In the genomic region with DNA sequence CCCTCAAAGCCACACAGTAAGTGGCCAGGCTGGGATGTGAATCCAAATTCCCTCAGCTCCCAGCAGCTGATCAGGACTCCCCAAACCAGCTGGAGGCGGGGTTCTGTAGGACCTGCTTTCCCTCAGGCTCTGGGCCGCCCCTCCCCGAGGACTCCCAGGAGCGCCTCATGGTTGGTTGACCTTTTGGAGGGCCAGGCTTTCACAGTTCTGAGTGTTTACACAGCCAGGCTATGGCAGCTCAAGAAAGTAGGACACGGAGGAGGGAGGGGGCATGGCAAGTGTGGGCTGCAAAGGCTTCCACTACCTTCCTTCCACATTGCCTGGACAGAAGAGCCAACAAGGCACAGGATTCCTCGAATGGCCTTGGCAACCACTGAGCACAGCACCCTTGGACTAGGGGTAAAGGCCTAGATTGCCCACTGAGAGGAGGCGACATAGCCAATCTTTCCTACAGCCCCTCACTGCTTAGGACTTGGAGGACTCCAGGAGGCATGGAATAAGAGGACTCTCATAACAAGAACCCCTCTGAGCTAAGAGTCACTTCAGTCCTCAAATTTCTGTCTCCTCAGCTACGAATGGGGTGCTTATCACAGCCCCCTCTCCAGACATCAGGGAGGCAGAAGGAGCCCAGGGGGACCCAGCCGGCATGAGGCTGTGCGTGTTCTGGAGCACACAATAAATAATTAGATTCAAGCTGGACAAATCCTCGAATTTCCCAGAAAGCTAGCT, we compare ENCODE assay signal across 11 mouse cellular contexts. TPM values are rescaled to one million over a fixed set of nuclear protein-coding genes. Genes with fewer than 3 reads are reported as not detected.
DNase-seq lines count a peak whose midpoint lies in the region; ATAC-seq and TF ChIP-seq lines count a peak whose summit lies in the region.
"Had no signal": no experiment of that assay in that cellular context is flagged by ENCODE, and none has a peak within 500 bp of the region (broad histone marks: within the 10 kb centered on the region; RNA-seq: fewer than 3 reads in every experiment).

No protein-coding gene starts in this region.

- peak; percentile 8 to 13 for DNase-seq in kidney, postnatal 36 days
- DNase-seq in cerebellum, postnatal 10 days = peak; percentile 47 to 48
- DNase-seq in lung, embryonic 14.5 days = peak; percentile 70
- no peak for DNase-seq in heart, postnatal 10 days

- WGBS in kidney, embryonic 14.5 days = 46% methylated on average over 11 of the region's 11 CpGs
- 34% methylated on average over 11 of the region's 11 CpGs for WGBS in lung, embryonic 14.5 days
- 43% methylated on average over 11 of the region's 11 CpGs for WGBS in stomach, embryonic 15.5 days
- WGBS in neural tube, embryonic 15.5 days = 67% methylated on average over 11 of the region's 11 CpGs

- TF ChIP-seq CTCF in lung, embryonic 14.5 days (IDR thresholded peaks at IDR 0.05; ENCODE audit: low read depth) = no peak

- no peak overlapping the region for H3K4me2 ChIP-seq in kidney, embryonic 14.5 days (replicated peaks; ENCODE audit: low read depth, low read length)
- peak overlapping the region; percentile 2 for H3K4me2 ChIP-seq in lung, embryonic 14.5 days
- H3K4me2 ChIP-seq in stomach, embryonic 15.5 days = no peak overlapping the region
- H3K4me2 ChIP-seq in neural tube, embryonic 15.5 days = no peak overlapping the region
- H3K4me2 ChIP-seq: embryonic facial prominence, embryonic 15.5 days had no signal

- intact Hi-C loops in heart, postnatal 10 days (cut with DNase I) = no loop called here

- ATAC-seq in kidney, embryonic 14.5 days (ENCODE audit: low FRiP score, low TSS enrichment) = no peak
- peak; percentile 79 for ATAC-seq in lung, embryonic 14.5 days (ENCODE audit: insufficient read depth)
- ATAC-seq in stomach, embryonic 15.5 days (ENCODE audit: insufficient read depth, low FRiP score, low read depth) = peak; percentile 66; the same call in 1 of the 2 replicates
- no peak for ATAC-seq in megakaryocyte-erythroid progenitor cell, adult 5-6 weeks (replicated peaks; ENCODE audit: low FRiP score, low TSS enrichment, poor library complexity, severe bottlenecking)
- ATAC-seq in neural tube, embryonic 15.5 days (ENCODE audit: low FRiP score) = no peak

- H3K9me3 ChIP-seq in kidney, embryonic 14.5 days (ENCODE audit: control insufficient read depth, low read length) = no peaks in the 10 kb centered on the region
- H3K9me3 ChIP-seq in lung, embryonic 14.5 days (ENCODE audit: low read depth, low read length) = no peaks in the 10 kb centered on the region
- no peaks in the 10 kb centered on the region for H3K9me3 ChIP-seq in stomach, embryonic 15.5 days
- H3K9me3 ChIP-seq in neural tube, embryonic 15.5 days (replicated peaks) = no peaks in the 10 kb centered on the region
- H3K9me3 ChIP-seq: embryonic facial prominence, embryonic 15.5 days had no signal

- H3K4me3 ChIP-seq in kidney, embryonic 14.5 days (ENCODE audit: low read length) = no peak overlapping the region
- H3K4me3 ChIP-seq in lung, embryonic 14.5 days (ENCODE audit: low read depth, low read length) = no peak overlapping the region
- H3K4me3 ChIP-seq in stomach, embryonic 15.5 days (replicated peaks) = no peak overlapping the region
- no peak overlapping the region for H3K4me3 ChIP-seq in neural tube, embryonic 15.5 days (replicated peaks)
- H3K4me3 ChIP-seq: embryonic facial prominence, embryonic 15.5 days; myocyte had no signal

- no peaks in the 10 kb centered on the region for H3K4me1 ChIP-seq in kidney, embryonic 14.5 days (ENCODE audit: control insufficient read depth, insufficient read depth, low read length)
- H3K4me1 ChIP-seq in lung, embryonic 14.5 days (ENCODE audit: insufficient read depth) = 0 out of 2 replicates have a peak, but pooled peaks cover 5% of the 10 kb centered on the region
- peaks cover 3% of the 10 kb centered on the region; the same call in 1 of the 2 replicates for H3K4me1 ChIP-seq in stomach, embryonic 15.5 days
- peaks cover 25% of the 10 kb centered on the region for H3K4me1 ChIP-seq in neural tube, embryonic 15.5 days

- H3K27ac ChIP-seq in kidney, embryonic 14.5 days (ENCODE audit: low read depth, low read length) = no peak overlapping the region
- peak overlapping the region; percentile 80 for H3K27ac ChIP-seq in lung, embryonic 14.5 days (ENCODE audit: low read depth)
- no peak overlapping the region for H3K27ac ChIP-seq in stomach, embryonic 15.5 days
- H3K27ac ChIP-seq in neural tube, embryonic 15.5 days (replicated peaks) = no peak overlapping the region
- H3K27ac ChIP-seq: embryonic facial prominence, embryonic 15.5 days; hindbrain, postnatal 0 days had no signal

- no peak overlapping the region for H3K9ac ChIP-seq in kidney, embryonic 14.5 days (ENCODE audit: low read depth, low read length)
- no peak overlapping the region for H3K9ac ChIP-seq in lung, embryonic 14.5 days
- no peak overlapping the region for H3K9ac ChIP-seq in stomach, embryonic 15.5 days
- no peak overlapping the region for H3K9ac ChIP-seq in neural tube, embryonic 15.5 days (replicated peaks)
- H3K9ac ChIP-seq: embryonic facial prominence, embryonic 15.5 days had no signal

- H3K36me3 ChIP-seq in kidney, embryonic 14.5 days (ENCODE audit: control insufficient read depth, insufficient read depth, low read length) = no peaks in the 10 kb centered on the region
- H3K36me3 ChIP-seq in lung, embryonic 14.5 days (ENCODE audit: insufficient read depth) = no peaks in the 10 kb centered on the region
- no peaks in the 10 kb centered on the region for H3K36me3 ChIP-seq in stomach, embryonic 15.5 days
- H3K36me3 ChIP-seq in neural tube, embryonic 15.5 days = no peaks in the 10 kb centered on the region
- H3K36me3 ChIP-seq: embryonic facial prominence, embryonic 15.5 days had no signal

- H3K27me3 ChIP-seq in kidney, embryonic 14.5 days (ENCODE audit: control insufficient read depth, insufficient read depth, low read length) = no peaks in the 10 kb centered on the region
- no peaks in the 10 kb centered on the region for H3K27me3 ChIP-seq in lung, embryonic 14.5 days (ENCODE audit: insufficient read depth, low read length)
- no peaks in the 10 kb centered on the region for H3K27me3 ChIP-seq in stomach, embryonic 15.5 days (replicated peaks)
- H3K27me3 ChIP-seq in neural tube, embryonic 15.5 days (replicated peaks) = 0 out of 2 replicates have a peak, but pooled peaks cover 8% of the 10 kb centered on the region
- H3K27me3 ChIP-seq: embryonic facial prominence, embryonic 15.5 days had no signal

RNA-seq across cellular contexts. Expression of a gene that starts 29.5 kb away (rescaled TPM):
- 4.3 and 4.6 TPM in 2 replicates for polyA plus RNA-seq in kidney, embryonic 14.5 days (2014; fragmentation: Nextera tagmentation; extraction: Ambion mirVana)
- polyA plus RNA-seq in lung, embryonic 14.5 days (2014; fragmentation: Nextera tagmentation; extraction: Ambion mirVana) = 4.7 and 4.8 TPM in 2 replicates
- polyA plus RNA-seq in stomach, embryonic 15.5 days (2015; fragmentation: Nextera tagmentation; extraction: Ambion mirVana) = 2.8 and 3.0 TPM in 2 replicates
- total RNA-seq in heart, postnatal 10 days (2021) = 1 to 10 TPM; 2.1 to 2.3 TPM
- total RNA-seq in megakaryocyte-erythroid progenitor cell, adult 5-6 weeks (2014; fragmentation: Nextera tagmentation) = not detected in 2 replicates
- not detected in 2 replicates for total RNA-seq in megakaryocyte-erythroid progenitor cell, adult 5-6 weeks (2017)
- 67.4 and 72.2 TPM in 2 replicates for polyA plus RNA-seq in neural tube, embryonic 15.5 days (2015; fragmentation: Nextera tagmentation; extraction: Ambion mirVana)

Comparison
In these comparisons a context has a peak if more than half of its experiments do, and no peak if none do; other contexts are left out.
1. DNase-seq: peak in kidney, postnatal 36 days (2 of 2), cerebellum, postnatal 10 days (2 of 2) and lung, embryonic 14.5 days (single experiment); none in heart, postnatal 10 days (0 of 2).
2. ATAC-seq: peak in lung, embryonic 14.5 days (single experiment) and stomach, embryonic 15.5 days (single experiment); none in kidney, embryonic 14.5 days (single experiment), megakaryocyte-erythroid progenitor cell, adult 5-6 weeks (single experiment) and neural tube, embryonic 15.5 days (single experiment).
3. RNA of a gene that starts 29.5 kb away (polyA plus RNA-seq): 67.4 to 72.2 TPM in neural tube, embryonic 15.5 days; 4.7 to 4.8 TPM in lung, embryonic 14.5 days, 4.3 to 4.6 TPM in kidney, embryonic 14.5 days and 2.8 to 3.0 TPM in stomach, embryonic 15.5 days; every median in the first group is over 10 times any median in the second.